13 mouse cellular contexts compared by ENCODE assay signal in the genomic region with DNA sequence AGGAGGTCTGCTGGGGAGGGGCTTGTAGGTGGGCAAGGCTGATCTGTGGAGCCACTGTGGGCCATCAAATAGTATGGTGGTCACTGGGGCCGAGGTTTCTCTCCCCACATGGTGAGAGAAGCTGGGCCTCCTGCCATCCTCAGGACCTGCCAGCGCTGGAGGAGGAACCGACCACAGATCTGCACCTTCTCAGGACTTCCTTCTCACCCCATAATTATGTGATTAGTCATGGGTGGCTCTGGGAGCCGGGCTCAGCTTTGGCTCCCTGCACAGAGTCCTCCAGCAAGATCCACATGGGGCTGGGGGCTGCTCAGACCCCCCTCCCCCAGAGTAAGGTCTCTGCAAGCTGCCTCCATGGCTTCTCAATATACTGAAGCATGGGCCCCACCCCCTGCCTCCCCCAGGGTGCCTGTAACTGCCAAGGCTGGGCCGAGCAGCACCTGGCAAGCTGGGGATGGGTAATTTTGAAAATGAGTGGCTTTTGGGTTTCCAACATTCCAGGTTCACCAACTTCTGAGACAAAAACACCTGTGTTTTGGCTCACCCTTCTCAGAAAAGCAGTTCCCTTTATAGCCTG. TPM values are rescaled to one million over a fixed set of nuclear protein-coding genes. Genes with fewer than 3 reads are reported as not detected.
A peak's percentile ranks its signal among the peaks of the same experiment; 100 is the strongest.
DNase-seq lines count a peak whose midpoint lies in the region; ATAC-seq and TF ChIP-seq lines count a peak whose summit lies in the region.
"Had no signal": no experiment of that assay in that cellular context is flagged by ENCODE, and none has a peak within 500 bp of the region (broad histone marks: within the 10 kb centered on the region; RNA-seq: fewer than 3 reads in every experiment).

No protein-coding gene starts in this region.

- no peak overlapping the region for H3K4me2 ChIP-seq in hindbrain, embryonic 13.5 days
- H3K4me2 ChIP-seq in hindbrain, postnatal 0 days (ENCODE audit: low read depth, low read length): no peak overlapping the region
- 0 out of 2 replicates have a peak overlapping the region, but pooled peaks have one; percentile 7 for H3K4me2 ChIP-seq in limb, embryonic 13.5 days (replicated peaks)
- H3K4me2 ChIP-seq in stomach, embryonic 16.5 days (ENCODE audit: low read depth, low read length): no peak overlapping the region
- no peak overlapping the region for H3K4me2 ChIP-seq in midbrain, postnatal 0 days (ENCODE audit: low read depth, low read length, poor library complexity, severe bottlenecking)
- H3K4me2 ChIP-seq: liver, embryonic 12.5 days; midbrain, embryonic 12.5 days had no signal

- H3K27me3 ChIP-seq in hindbrain, embryonic 13.5 days: peaks cover 8% of the 10 kb centered on the region; the same call in 1 of the 2 replicates
- no peaks in the 10 kb centered on the region for H3K27me3 ChIP-seq in hindbrain, postnatal 0 days (ENCODE audit: insufficient read depth, low read length)
- no peaks in the 10 kb centered on the region for H3K27me3 ChIP-seq in limb, embryonic 13.5 days
- H3K27me3 ChIP-seq in limb, embryonic 10.5 days (ENCODE audit: low read depth, poor library complexity, severe bottlenecking): peaks cover 15% of the 10 kb centered on the region
- no peaks in the 10 kb centered on the region for H3K27me3 ChIP-seq in stomach, embryonic 16.5 days (ENCODE audit: control insufficient read depth, insufficient read depth, low read length)
- H3K27me3 ChIP-seq in midbrain, postnatal 0 days (ENCODE audit: insufficient read depth, low read length): no peaks in the 10 kb centered on the region

- 30% methylated on average over 5 of the region's 5 CpGs for WGBS in hindbrain, embryonic 13.5 days
- WGBS in hindbrain, postnatal 0 days: 33% methylated on average over 5 of the region's 5 CpGs
- WGBS in limb, embryonic 13.5 days: 18% methylated on average over 5 of the region's 5 CpGs
- 26% methylated on average over 5 of the region's 5 CpGs for WGBS in limb, embryonic 10.5 days
- WGBS in stomach, embryonic 16.5 days: 31% methylated on average over 5 of the region's 5 CpGs
- 31% methylated on average over 5 of the region's 5 CpGs for WGBS in midbrain, postnatal 0 days

- peak overlapping the region; percentile 55; the same call in 1 of the 2 replicates for H3K27ac ChIP-seq in hindbrain, embryonic 13.5 days
- H3K27ac ChIP-seq in hindbrain, postnatal 0 days: no peak overlapping the region
- no peak overlapping the region for H3K27ac ChIP-seq in limb, embryonic 13.5 days
- H3K27ac ChIP-seq in limb, embryonic 10.5 days: no peak overlapping the region
- H3K27ac ChIP-seq in stomach, embryonic 16.5 days (ENCODE audit: low read length): peak overlapping the region; percentile 9; the same call in 1 of the 2 replicates
- no peak overlapping the region for H3K27ac ChIP-seq in midbrain, postnatal 0 days (ENCODE audit: low read depth, low read length)
- H3K27ac ChIP-seq: liver, embryonic 12.5 days had no signal

- H3K4me1 ChIP-seq in hindbrain, embryonic 13.5 days (replicated peaks): peaks cover 39% of the 10 kb centered on the region
- H3K4me1 ChIP-seq in hindbrain, postnatal 0 days (ENCODE audit: insufficient read depth, low read length): peaks cover 7% of the 10 kb centered on the region; the same call in 1 of the 2 replicates
- peaks cover 43% of the 10 kb centered on the region for H3K4me1 ChIP-seq in limb, embryonic 13.5 days
- peaks cover 34% of the 10 kb centered on the region for H3K4me1 ChIP-seq in limb, embryonic 10.5 days
- H3K4me1 ChIP-seq in stomach, embryonic 16.5 days (ENCODE audit: control insufficient read depth, insufficient read depth, low read length): no peaks in the 10 kb centered on the region
- no peaks in the 10 kb centered on the region; the same call in 1 of the 2 replicates for H3K4me1 ChIP-seq in midbrain, postnatal 0 days (ENCODE audit: insufficient read depth, low read length)

- H3K9ac ChIP-seq in hindbrain, embryonic 13.5 days: peak overlapping the region; percentile 35; the same call in 1 of the 2 replicates
- H3K9ac ChIP-seq in hindbrain, postnatal 0 days (replicated peaks; ENCODE audit: low read length): no peak overlapping the region
- no peak overlapping the region for H3K9ac ChIP-seq in limb, embryonic 13.5 days
- no peak overlapping the region for H3K9ac ChIP-seq in stomach, embryonic 16.5 days (ENCODE audit: low read length)
- H3K9ac ChIP-seq in midbrain, postnatal 0 days (replicated peaks; ENCODE audit: low read length, poor library complexity, severe bottlenecking): no peak overlapping the region
- H3K9ac ChIP-seq: liver, embryonic 12.5 days; midbrain, embryonic 12.5 days had no signal

- no peak for ATAC-seq in hindbrain, embryonic 13.5 days (ENCODE audit: low FRiP score)
- ATAC-seq in hindbrain, postnatal 0 days: no peak
- ATAC-seq in limb, embryonic 13.5 days (ENCODE audit: low FRiP score, low read depth): no peak
- ATAC-seq in common myeloid progenitor, adult 5-6 weeks (replicated peaks; ENCODE audit: low read depth, poor library complexity, severe bottlenecking): peak; percentile 48; the same call in 1 of the 2 replicates
- ATAC-seq in stomach, embryonic 16.5 days (ENCODE audit: insufficient read depth, low FRiP score): no peak
- ATAC-seq in midbrain, postnatal 0 days (ENCODE audit: low FRiP score): no peak
- ATAC-seq: liver, embryonic 12.5 days; lung, postnatal 0 days had no signal

- no peak for DNase-seq in hindbrain, postnatal 0 days (ENCODE audit: low spot score)
- DNase-seq in limb, embryonic 10.5 days (ENCODE audit: low spot score): no peak
- DNase-seq in thymus, postnatal 36 days: no peak
- no peak for DNase-seq in midbrain, postnatal 0 days (ENCODE audit: low spot score)
- DNase-seq: adrenal gland, postnatal 25 days; cerebellum, postnatal 36 days had no signal

- TF ChIP-seq CTCF in hindbrain, postnatal 0 days (IDR thresholded peaks at IDR 0.05; ENCODE audit: low read depth): no peak
- no peak for TF ChIP-seq CTCF in midbrain, postnatal 0 days (IDR thresholded peaks at IDR 0.05)

- H3K36me3 ChIP-seq in hindbrain, embryonic 13.5 days: no peaks in the 10 kb centered on the region
- no peaks in the 10 kb centered on the region for H3K36me3 ChIP-seq in hindbrain, postnatal 0 days (ENCODE audit: insufficient read depth, low read length)
- no peaks in the 10 kb centered on the region for H3K36me3 ChIP-seq in limb, embryonic 13.5 days
- H3K36me3 ChIP-seq in limb, embryonic 10.5 days: no peaks in the 10 kb centered on the region
- no peaks in the 10 kb centered on the region for H3K36me3 ChIP-seq in stomach, embryonic 16.5 days (ENCODE audit: control insufficient read depth, insufficient read depth, low read length)
- no peaks in the 10 kb centered on the region for H3K36me3 ChIP-seq in midbrain, postnatal 0 days (ENCODE audit: insufficient read depth, low read length)
- H3K36me3 ChIP-seq: liver, embryonic 12.5 days; midbrain, embryonic 12.5 days had no signal

- H3K9me3 ChIP-seq in hindbrain, embryonic 13.5 days: no peaks in the 10 kb centered on the region
- H3K9me3 ChIP-seq in hindbrain, postnatal 0 days (ENCODE audit: low read length): no peaks in the 10 kb centered on the region
- H3K9me3 ChIP-seq in limb, embryonic 13.5 days: no peaks in the 10 kb centered on the region
- H3K9me3 ChIP-seq in limb, embryonic 10.5 days (replicated peaks): no peaks in the 10 kb centered on the region
- H3K9me3 ChIP-seq in stomach, embryonic 16.5 days (replicated peaks; ENCODE audit: control insufficient read depth, low read length): no peaks in the 10 kb centered on the region
- H3K9me3 ChIP-seq in midbrain, postnatal 0 days (ENCODE audit: low read length): no peaks in the 10 kb centered on the region
- H3K9me3 ChIP-seq: liver, embryonic 12.5 days; midbrain, embryonic 12.5 days had no signal

- no peak overlapping the region for H3K4me3 ChIP-seq in hindbrain, embryonic 13.5 days
- H3K4me3 ChIP-seq in hindbrain, postnatal 0 days (ENCODE audit: low read length): no peak overlapping the region
- H3K4me3 ChIP-seq in limb, embryonic 13.5 days: no peak overlapping the region
- no peak overlapping the region for H3K4me3 ChIP-seq in limb, embryonic 10.5 days
- H3K4me3 ChIP-seq in stomach, embryonic 16.5 days (replicated peaks; ENCODE audit: low read length): no peak overlapping the region
- H3K4me3 ChIP-seq in midbrain, postnatal 0 days (ENCODE audit: low read depth, low read length): no peak overlapping the region
- H3K4me3 ChIP-seq: liver, embryonic 12.5 days; midbrain, embryonic 12.5 days had no signal

RNA-seq across cellular contexts. Expression of a gene that starts 11.8 kb away (rescaled TPM):
- polyA plus RNA-seq in hindbrain, embryonic 13.5 days (2015; fragmentation: Nextera tagmentation; extraction: Ambion mirVana): 8.4 and 9.7 TPM in 2 replicates
- 58.5 and 66.0 TPM in 2 replicates for total RNA-seq in hindbrain, postnatal 0 days (2014; rRNA removed)
- polyA plus RNA-seq in hindbrain, postnatal 0 days (2015; fragmentation: Nextera tagmentation; extraction: Ambion mirVana): 7.0 and 7.2 TPM in 2 replicates
- polyA plus RNA-seq in limb, embryonic 13.5 days (2015; fragmentation: Nextera tagmentation; extraction: Ambion mirVana): 2.1 and 2.3 TPM in 2 replicates
- 2.8 and 3.0 TPM in 2 replicates for polyA plus RNA-seq in limb, embryonic 10.5 days (2016; fragmentation: Nextera tagmentation; extraction: Ambion mirVana)
- total RNA-seq in common myeloid progenitor, adult 5-6 weeks (2017): 38.1 and 49.9 TPM in 2 replicates
- polyA plus RNA-seq in stomach, embryonic 16.5 days (2015; fragmentation: Nextera tagmentation; extraction: Ambion mirVana): 5.7 and 7.3 TPM in 2 replicates
- total RNA-seq in midbrain, postnatal 0 days (2014; rRNA removed): 46.2 and 56.8 TPM in 2 replicates
- polyA plus RNA-seq in midbrain, postnatal 0 days (2015; fragmentation: Nextera tagmentation; extraction: Ambion mirVana): 7.7 TPM in 2 replicates

RNA-seq across cellular contexts. Expression of a gene that starts 48.8 kb away (rescaled TPM):
- 0.10 and 0.16 TPM in 2 replicates for polyA plus RNA-seq in hindbrain, embryonic 13.5 days (2015; fragmentation: Nextera tagmentation; extraction: Ambion mirVana)
- 0.10 TPM in 1 of 2 replicates, not detected in the other for total RNA-seq in hindbrain, postnatal 0 days (2014; rRNA removed)
- polyA plus RNA-seq in hindbrain, postnatal 0 days (2015; fragmentation: Nextera tagmentation; extraction: Ambion mirVana): 0.13 and 0.25 TPM in 2 replicates
- 0.14 and 0.20 TPM in 2 replicates for polyA plus RNA-seq in limb, embryonic 13.5 days (2015; fragmentation: Nextera tagmentation; extraction: Ambion mirVana)
- 0.15 TPM in 1 of 2 replicates, not detected in the other for polyA plus RNA-seq in limb, embryonic 10.5 days (2016; fragmentation: Nextera tagmentation; extraction: Ambion mirVana)
- total RNA-seq in common myeloid progenitor, adult 5-6 weeks (2017): 20.5 and 29.3 TPM in 2 replicates
- polyA plus RNA-seq in stomach, embryonic 16.5 days (2015; fragmentation: Nextera tagmentation; extraction: Ambion mirVana): 1.3 and 1.6 TPM in 2 replicates
- total RNA-seq in midbrain, postnatal 0 days (2014; rRNA removed): 0.22 and 0.24 TPM in 2 replicates
- not detected in 2 replicates for polyA plus RNA-seq in midbrain, postnatal 0 days (2015; fragmentation: Nextera tagmentation; extraction: Ambion mirVana)

Comparison
In these comparisons a context has a peak if more than half of its experiments do, and no peak if none do; other contexts are left out.
1. H3K27ac ChIP-seq: peak in hindbrain, embryonic 13.5 days (single experiment) and stomach, embryonic 16.5 days (single experiment); none in hindbrain, postnatal 0 days (single experiment), limb, embryonic 13.5 days (single experiment), limb, embryonic 10.5 days (single experiment) and midbrain, postnatal 0 days (single experiment).